Mouse (Mus musculus): Measurements from ENCODE around the gene Ccdc65. TPM values are rescaled to one million over a fixed set of nuclear protein-coding genes. Genes with fewer than 3 reads are reported as not detected.
A peak's percentile ranks its signal among the peaks of the same experiment; 100 is the strongest.
"Not testable (repeated sequence)": the region's sequence is repeated elsewhere in the genome, so short reads cannot be mapped to it uniquely, and the experiment has no call there.

Gene Ccdc65
- total RNA-seq, 1 experiment from 2014 or later = not detected

DNA sequence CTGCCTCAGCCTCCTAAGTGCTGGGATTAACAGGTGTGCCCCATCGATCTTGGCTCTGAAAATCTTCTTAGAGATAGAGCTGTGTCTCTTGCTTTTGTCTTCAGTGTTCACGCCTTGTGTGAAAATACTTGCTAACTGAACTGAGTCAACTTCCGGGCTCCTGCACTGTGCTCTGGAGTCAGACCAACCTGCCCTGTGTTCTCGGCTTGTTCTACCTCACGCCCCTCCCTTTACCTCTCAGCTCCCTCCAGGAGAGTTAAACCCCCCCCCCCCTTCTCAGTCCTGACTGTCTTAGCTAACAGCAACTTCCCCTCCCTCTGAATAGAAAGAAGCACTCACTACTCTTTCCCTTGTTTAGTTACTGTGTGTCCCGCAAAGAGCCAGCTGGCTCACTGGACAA, 22.8 kb downstream of the Ccdc65 start:
- no peak for ATAC-seq (ENCODE audit: extremely low read depth, insufficient number of reproducible peaks, low FRiP score, poor library complexity, severe bottlenecking)

DNA sequence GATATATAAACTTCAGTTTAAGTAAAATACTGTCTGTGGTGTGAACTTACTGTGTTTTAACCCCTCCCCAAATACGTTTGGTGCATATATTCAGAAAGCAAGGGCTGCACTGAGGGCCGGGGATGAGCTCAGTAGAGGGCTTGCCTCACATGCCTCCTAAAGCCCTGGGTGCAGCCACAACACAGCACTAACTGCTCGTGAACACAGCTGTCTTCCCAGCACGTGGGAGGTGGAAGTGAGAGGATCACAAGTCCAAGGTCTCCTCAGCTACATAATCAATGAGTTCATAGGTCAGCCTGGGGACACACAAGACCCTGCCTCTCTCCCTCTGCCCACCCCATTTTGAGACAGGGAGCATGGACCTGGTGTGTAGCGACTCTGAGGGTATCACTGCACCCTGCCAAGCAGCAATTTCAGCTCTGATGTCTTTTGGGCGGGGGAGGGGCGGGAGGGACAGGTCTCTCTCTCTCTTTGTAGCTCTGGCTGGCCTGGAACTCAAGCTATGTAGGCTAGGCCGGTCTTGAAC, 24.1 kb downstream of the Ccdc65 start:
- no peak for ATAC-seq (ENCODE audit: extremely low read depth, insufficient number of reproducible peaks, low FRiP score, poor library complexity, severe bottlenecking)

DNA sequence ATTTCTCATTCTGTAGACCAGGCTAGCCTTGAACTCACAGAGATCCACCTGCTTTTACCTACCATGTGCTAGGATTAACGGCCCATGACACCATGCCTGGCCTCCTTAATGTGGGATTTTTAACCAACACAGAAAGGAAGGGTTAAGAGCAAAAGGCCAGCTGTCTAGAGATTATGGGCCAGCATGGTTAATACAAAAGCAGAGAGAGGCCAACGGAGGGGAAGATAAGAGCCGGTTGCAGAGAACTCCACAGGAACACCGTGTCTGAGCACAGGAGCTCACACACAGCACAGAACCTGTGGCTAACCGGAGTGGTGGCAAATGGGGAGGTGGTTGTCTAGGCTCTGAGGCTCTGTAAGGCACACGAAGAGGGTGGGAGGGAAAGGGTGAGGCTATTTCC, 25.4 kb downstream of the Ccdc65 start:
- no peak for ATAC-seq (ENCODE audit: extremely low read depth, insufficient number of reproducible peaks, low FRiP score, poor library complexity, severe bottlenecking)

DNA sequence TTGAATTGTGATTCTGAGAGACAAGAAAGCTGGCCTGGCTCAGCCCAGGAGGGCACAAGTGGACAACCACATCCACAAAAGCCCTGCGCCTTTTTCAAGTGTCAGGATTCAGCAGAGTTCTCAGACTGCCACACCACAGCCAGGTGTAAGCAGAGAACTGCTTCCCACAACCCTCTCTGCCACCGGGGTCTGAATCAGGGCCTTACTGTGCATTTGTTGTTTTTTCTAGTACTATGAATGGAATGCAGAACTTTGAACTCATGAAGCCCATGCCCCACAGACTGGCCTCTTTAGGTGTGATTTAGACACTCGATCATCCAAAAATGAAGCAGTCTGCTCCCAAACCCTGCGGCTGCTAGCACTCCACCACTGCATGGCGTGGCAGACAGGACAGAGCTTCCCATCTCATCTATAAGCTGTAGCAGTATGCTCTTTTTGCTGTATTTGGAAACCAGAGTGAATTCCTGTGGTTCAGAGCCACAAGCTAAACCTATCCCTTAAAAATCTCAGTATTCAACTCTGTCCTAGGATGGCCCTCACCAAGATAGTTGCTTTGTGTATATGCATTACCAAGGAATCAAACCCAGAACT, 26.1 kb downstream of the Ccdc65 start:
- no peak for ATAC-seq (ENCODE audit: extremely low read depth, insufficient number of reproducible peaks, low FRiP score, poor library complexity, severe bottlenecking)

DNA sequence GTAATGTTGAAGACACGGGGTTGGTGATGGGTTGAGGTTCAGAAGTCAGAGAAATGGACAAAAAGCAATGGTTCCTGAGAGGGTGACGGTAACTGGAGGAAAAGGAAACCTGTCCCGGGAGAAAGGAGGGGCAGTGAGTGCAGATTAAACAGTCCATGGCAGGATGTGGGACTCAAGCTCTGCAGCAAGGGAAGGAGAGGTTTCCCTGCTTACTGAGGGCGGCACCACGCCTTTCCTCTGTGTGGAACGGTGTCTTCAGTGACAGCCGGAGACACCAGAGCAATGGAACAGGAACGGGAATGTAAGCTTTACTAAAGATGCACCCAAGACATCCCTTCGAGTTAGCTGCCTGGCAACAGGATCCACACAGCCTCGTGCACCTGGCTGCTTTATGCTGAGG, 28.5 kb downstream of the Ccdc65 start:
- no peak for ATAC-seq (ENCODE audit: extremely low read depth, insufficient number of reproducible peaks, low FRiP score, poor library complexity, severe bottlenecking)

DNA sequence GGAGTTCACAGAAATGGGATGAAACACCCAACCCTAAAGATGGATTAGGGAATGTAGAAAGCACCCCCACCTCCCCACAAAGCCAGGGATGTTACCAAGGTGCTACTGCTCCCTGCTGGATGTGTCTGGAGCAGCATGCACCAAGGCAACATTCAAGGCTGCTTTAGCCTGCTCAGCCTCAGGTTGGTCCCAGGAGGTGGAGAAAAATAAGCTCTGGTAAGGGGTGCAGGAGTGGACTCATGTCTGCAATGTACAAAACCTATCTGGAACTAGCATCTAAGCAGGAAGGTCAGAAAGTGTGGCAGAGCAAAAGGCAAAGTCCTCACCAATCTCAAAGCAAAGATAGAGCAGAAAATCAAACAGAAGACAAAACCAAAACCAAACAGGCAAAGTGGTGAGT, 29.9 kb downstream of the Ccdc65 start:
- ATAC-seq (ENCODE audit: extremely low read depth, insufficient number of reproducible peaks, low FRiP score, poor library complexity, severe bottlenecking) = no peak

DNA sequence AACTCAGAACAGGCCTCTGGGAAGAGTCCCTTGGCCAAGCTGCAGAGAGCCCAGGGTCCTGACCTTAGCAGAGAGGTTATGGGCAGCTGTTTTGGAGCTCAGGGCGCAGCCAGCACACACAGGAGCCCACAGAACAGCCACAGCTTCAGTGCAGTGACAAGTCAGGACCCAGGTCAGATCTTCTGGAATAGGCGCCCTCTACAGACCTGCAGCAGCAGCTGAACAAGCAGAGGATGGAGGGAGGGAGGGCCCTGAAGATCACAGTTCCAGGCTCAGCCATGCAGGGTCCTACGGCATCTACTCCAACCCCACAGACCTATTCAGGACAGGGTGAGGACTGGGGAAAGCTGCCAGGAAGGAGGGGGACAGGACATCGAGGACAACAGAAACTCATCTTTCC, 30.8 kb downstream of the Ccdc65 start:
- no peak for ATAC-seq (ENCODE audit: extremely low read depth, insufficient number of reproducible peaks, low FRiP score, poor library complexity, severe bottlenecking)

DNA sequence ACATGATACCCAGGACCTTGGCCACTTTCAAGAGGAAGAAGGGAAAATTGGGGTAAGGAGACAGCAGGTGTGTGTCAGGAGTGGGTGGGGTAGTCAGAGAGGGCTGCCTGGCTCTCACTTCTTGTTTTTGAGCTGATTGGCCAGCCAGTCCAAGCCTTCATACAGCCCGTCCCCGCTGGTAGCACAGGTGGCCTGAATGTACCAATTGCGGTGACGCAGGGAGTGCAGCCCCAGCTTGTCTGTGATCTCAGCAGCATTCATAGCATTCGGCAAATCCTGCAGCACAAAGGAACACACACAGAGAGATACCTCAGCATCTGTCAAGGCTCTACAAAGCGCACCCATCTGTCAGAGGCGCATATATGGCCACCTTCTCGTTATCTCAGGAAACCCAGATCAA, 32.2 kb downstream of the Ccdc65 start:
- ATAC-seq (ENCODE audit: extremely low read depth, insufficient number of reproducible peaks, low FRiP score, poor library complexity, severe bottlenecking) = no peak

DNA sequence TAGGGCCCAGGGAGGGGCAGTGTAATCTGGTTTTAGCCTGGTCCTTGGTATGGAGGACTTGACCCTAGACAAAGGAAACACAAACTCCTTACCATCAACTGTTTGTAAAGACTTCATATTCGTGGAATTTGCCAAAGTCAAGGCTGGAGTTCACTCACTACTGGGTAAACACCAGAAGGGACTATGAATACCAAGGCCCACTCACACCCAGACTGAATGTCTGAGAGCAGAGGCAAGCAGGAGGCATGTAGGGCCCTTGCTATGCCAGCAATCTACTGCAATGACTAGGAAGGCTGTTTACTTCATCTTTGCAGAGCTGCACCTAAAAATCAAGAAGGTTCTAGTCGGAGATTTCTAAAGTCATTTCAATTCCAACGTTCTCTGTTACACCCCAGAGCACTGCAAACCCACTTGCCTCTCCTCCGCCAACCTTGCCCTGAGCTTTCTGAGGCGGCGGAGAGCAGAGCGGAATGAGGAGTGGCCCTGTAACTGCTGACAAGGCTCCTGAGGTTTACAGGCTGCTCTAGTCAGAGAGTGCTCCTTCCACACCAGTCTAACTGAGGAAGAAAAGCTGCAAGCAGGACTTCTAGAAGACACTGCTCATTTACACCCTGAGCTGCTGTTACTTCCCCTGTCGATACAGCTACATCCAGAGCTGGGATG, 34.9 kb downstream of the Ccdc65 start:
- no peak for ATAC-seq (ENCODE audit: extremely low read depth, insufficient number of reproducible peaks, low FRiP score, poor library complexity, severe bottlenecking)

DNA sequence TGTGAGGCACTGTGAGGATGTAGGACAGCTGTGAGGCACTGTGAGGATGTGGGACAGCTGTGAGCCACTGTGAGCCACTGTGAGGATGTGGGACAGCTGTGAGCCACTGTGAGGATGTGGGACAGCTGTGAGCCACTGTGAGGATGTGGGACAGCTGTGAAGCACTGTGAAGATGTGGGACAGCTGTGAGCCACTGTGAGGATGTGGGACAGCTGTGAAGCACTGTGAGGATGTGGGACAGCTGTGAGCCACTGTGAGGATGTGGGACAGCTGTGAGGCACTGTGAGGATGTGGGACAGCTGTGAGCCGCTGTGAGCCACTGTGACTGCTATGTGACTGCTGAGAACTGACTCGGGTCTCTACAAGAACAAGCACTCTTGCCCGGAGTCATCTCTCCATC, 35.9 kb downstream of the Ccdc65 start:
- not testable (repeated sequence) for ATAC-seq (ENCODE audit: extremely low read depth, insufficient number of reproducible peaks, low FRiP score, poor library complexity, severe bottlenecking)

DNA sequence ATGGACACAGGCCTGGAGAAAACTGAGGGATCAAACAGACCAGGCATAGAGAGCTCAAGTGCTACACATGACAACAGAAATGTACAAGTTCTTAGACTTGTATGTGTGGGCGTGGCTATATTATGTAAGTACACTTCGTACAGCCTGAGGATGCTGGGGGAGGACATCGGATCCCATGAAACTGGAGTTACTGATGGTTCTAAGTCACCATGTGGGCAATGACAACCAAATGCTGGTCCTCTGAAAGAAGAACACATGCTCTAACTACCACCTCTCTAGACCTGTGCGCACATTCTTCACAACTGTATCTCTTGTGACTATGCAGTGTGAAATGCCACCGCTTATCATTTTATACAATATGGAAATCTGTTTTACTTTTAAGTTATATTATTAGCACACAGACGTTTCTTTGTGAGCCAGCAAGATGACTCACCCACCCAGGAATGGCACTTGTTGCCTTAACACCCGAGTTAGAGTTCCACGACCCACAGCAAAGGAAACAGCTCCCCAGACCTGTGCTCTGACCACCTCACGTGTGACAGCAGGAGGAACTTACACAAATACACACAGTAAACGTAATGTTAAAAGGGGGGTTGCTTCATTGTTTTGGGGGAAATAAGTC, 38.4 kb downstream of the Ccdc65 start:
- no peak for ATAC-seq (ENCODE audit: extremely low read depth, insufficient number of reproducible peaks, low FRiP score, poor library complexity, severe bottlenecking)

DNA sequence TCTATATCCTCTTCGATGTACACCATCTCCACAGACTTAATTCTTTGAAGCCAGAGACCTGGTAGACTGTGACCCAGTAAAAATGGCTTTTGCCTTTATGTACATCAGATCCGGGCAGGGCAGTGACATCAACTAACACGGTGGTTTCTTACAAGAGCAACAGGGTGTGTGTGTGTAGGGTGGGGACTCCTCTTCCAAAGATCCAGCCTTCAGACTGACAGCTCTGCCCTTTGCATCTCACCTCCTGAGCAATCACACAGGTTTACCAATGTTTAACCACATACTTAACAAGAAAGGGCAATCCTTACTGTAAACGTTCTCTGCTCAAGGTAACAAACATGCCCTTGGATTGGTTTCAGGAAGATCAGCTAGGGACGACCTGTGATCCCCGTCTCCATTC, 39.3 kb downstream of the Ccdc65 start:
- no peak for ATAC-seq (ENCODE audit: extremely low read depth, insufficient number of reproducible peaks, low FRiP score, poor library complexity, severe bottlenecking)

DNA sequence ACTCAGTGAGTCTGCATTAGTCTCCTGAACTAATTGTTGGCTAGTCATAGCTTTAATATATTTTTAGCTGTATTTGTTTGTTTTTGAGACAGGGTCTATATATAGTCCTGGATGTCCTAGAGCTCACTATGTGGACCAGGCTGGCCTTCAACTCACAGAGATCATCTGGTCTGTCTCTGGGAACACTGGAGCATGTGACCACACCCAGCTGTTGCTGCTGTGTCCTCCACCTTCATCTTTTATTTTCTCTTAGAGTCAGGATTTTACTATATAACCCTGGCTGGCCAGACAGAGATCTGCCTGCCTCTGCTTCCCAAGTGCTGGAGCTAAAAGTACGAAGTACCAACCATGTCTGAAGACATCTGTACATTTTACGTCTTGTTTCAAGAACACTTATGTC, 41.1 kb downstream of the Ccdc65 start:
- no peak for ATAC-seq (ENCODE audit: extremely low read depth, insufficient number of reproducible peaks, low FRiP score, poor library complexity, severe bottlenecking)

DNA sequence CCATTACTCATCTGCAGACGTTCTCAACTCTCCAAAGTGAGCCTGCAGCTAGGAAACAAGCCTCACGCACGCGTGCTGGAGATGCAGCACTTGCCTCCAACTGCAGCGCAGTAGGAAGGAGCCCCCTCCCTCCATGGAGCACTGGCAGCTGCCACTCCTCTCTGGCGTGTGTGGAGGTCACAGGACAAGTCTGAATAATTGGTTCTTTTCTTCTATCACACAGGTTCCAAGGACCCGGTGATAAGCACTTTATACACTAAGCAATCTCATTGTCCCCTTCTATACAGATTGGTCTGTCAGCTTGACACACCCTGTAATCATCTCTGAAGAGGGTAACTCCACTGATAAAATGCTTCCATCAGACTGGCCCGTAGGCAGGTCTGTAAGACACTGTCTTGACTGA, 45.0 kb downstream of the Ccdc65 start:
- no peak for ATAC-seq (ENCODE audit: extremely low read depth, insufficient number of reproducible peaks, low FRiP score, poor library complexity, severe bottlenecking)

DNA sequence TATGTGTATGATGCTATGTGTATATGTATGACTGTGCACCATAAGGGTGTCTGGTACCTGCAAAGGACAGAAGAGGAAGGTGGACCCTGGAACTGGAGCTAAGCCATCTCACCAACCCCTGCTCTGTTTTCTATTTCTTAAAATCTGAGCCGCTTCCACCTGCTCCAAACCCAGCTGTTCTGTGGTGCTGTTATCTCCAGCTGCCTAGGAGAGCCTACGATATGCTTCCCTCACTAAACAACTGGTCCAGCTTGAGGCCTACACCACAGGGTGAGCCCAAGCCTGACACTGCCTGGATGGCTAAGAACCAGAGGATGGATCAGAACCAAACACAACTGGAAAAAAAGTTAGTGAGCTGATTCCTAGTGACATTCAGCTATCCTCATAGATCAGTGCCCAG, 46.1 kb downstream of the Ccdc65 start:
- ATAC-seq (ENCODE audit: extremely low read depth, insufficient number of reproducible peaks, low FRiP score, poor library complexity, severe bottlenecking) = no peak

DNA sequence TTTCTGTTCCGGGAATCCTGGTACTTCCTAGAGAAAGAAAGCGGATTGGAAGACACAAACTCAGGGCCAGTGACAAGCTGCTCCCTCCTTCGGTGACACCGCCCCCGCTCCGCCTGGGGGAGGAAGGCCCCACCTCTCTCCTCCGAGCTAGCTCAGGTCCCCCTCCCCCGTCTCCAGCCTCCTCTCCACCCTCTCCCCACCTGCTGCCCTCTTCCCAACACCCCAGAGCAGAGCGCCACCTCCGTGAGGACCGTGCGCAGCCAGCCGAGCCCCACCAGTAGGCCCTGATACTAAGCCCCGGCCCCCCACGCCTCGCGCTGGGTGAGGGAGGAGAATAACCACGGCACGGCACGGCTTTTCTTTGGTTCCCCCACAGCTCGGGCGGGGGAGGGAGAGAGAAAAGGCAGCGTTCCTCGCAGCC, 54.2 kb downstream of the Ccdc65 start:
- ATAC-seq (ENCODE audit: extremely low read depth, insufficient number of reproducible peaks, low FRiP score, poor library complexity, severe bottlenecking) = peak; percentile 8; the same call in 1 of the 2 replicates

DNA sequence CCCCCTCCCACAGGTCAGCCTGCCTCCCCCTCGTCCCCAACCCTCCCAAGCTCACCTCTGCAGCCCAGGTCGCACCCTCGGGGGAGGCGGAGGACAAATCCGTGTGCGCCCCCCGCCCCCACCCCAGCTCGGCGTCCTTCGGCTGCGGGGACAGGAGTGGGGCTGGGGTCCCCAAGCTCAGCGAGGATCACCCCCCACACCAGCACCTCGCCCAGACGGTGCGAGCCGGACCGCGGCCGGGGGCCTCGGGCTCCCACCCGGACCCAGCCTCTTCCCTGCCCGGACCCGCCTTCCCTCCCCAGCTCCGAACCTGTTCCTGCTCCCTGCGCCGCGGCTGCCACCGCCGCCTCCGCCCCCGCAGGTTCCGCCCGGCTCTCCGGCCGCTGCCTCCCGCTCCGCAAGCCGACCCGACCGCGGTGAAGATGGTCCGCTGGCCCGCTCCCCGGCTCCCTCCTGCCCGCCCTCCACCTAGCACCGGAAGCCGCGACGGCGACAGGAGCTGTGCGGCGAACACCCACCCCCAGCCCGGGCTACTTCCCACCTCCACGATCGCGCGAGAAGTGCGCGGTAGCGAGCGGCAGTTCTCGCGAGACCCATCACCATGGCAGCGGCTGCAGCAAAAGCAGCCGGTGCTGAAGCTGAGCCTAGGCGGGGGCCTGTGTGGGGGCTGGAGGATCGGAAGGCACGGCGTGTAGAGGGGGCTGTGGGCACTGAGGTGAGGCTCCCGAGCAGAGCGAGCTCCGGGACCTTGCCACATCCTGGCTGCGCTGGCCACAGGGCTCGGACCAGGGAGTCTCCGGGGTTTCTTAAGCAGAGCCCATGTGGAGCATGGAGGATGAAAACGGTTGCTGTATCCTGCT, 54.9 kb downstream of the Ccdc65 start, which contains the start of gene Arf3:
Arf3 (minus strand) TSS at position 545 of the 860 bp plus-strand sequence.
- ATAC-seq (ENCODE audit: extremely low read depth, insufficient number of reproducible peaks, low FRiP score, poor library complexity, severe bottlenecking) = peak; percentile 93

DNA sequence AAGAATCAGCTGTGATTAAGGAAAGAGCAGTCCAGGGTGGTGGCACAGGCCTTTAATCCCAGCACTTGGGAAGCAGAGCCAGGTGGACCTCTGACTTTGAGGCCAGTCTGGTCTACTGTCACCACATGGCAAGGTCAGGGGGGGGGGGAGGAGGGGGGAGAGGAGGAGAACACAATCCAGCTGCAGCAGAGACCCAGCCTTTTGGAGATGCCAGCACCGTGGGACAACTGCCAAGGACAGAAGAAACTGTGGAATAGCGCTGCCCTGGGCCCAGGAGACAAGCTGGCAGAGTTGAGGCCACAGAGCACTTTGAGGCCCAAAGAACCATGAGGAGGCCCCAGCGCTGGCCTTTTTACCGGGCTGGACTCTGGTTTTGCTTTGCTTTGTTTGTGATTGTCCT, 57.9 kb downstream of the Ccdc65 start:
- no peak for ATAC-seq (ENCODE audit: extremely low read depth, insufficient number of reproducible peaks, low FRiP score, poor library complexity, severe bottlenecking)

DNA sequence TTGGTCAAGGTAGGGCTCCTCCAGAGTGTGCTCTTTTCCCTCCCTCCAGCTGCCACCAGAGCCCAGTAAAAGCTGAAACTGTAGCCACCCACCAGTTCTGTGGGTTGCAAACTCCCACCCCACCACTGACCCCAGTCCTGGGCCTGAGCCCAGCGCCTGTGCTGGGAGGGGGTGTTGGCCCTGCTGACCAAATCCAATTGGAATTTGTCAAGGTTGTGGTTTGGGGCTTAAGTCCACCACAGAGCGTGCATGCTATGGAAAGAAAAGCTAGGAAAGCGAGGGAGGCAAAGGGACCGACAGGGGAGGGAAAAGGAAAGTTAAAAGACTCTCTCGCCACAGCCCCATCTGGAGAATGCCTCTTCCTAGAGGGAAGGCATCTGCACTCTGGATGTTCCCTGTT, 60.3 kb downstream of the Ccdc65 start:
- ATAC-seq (ENCODE audit: extremely low read depth, insufficient number of reproducible peaks, low FRiP score, poor library complexity, severe bottlenecking) = no peak
